Mouse (Mus musculus) thymus, adult 2 months (tissue): Measurements from ENCODE around the gene Cxadr.

Source experiments
- CTCF ChIP-seq: fragments of 200-500 bp; IDR thresholded peaks from 2 replicates; pipeline ENCODE4 v1.5.1; 2012; ENCODE audit warnings: mild to moderate bottlenecking, control low read depth, low read length, moderate library complexity, borderline replicate concordance; ENCODE audit not compliant: control insufficient read depth, poor library complexity, insufficient read depth; ENCODE audit errors: extremely low read depth
- POLR2A ChIP-seq: fragments of 200-500 bp; IDR thresholded peaks from 2 replicates; pipeline ENCODE4 v1.6.1; 2012; ENCODE audit warnings: mild to moderate bottlenecking, low read length, control low read depth, moderate library complexity; ENCODE audit not compliant: control insufficient read depth, poor library complexity, insufficient read depth; ENCODE audit errors: extremely low read depth

- TF ChIP-seq CTCF, result no peak
- TF ChIP-seq POLR2A, result no peak
These were observed 16.7 kb downstream of the Cxadr start for GRCm38 (mm10) chr16:78317960-78318359.
